Mouse (Mus musculus) erythroblast, embryonic 14.5 days (primary cell): ENCODE measurements around the gene Icmt.

Source experiments
- GATA1 ChIP-seq: IDR thresholded peaks from 2 replicates; pipeline ENCODE4 v1.6.1; 2012; ENCODE audit warnings: low read length, inconsistent platforms, mixed read lengths
- TAL1 ChIP-seq: IDR thresholded peaks from 3 replicates; pipeline ENCODE4 v1.6.1; 2012; ENCODE audit warnings: low read length, inconsistent platforms, mixed read lengths

DNA sequence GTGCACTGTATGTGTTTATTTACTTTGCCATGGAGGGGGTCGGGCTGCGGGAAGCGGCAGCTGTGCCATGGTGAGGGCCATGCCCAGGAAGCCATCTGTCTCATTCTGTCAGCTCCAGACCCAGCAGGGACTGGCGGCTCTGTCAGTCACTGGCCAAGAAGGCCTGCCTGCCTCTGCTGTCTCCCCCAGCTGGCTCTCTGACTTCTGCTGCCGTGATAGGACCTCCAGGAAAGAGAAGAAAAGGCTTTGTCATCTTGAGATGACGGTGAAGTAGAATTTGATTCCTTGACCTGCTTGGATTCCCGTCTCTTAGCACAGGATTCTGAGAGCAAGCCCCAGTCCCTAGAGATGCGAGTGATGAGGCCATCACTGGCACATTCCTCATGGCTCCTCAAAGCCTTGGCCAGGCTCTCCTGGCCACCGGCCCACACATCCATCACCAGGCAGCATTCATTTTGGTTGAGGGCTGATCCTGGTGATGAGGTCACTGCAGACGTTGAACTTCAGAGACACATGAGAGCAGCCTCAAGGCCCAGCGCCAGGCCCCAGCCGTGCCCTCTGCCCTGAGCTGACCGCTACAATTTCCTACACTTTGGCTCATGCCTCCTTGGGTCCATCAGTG, 29.2 kb upstream of the Icmt start:
- TF ChIP-seq TAL1 (no peak), GATA1 (no peak)
